In the genomic region with DNA sequence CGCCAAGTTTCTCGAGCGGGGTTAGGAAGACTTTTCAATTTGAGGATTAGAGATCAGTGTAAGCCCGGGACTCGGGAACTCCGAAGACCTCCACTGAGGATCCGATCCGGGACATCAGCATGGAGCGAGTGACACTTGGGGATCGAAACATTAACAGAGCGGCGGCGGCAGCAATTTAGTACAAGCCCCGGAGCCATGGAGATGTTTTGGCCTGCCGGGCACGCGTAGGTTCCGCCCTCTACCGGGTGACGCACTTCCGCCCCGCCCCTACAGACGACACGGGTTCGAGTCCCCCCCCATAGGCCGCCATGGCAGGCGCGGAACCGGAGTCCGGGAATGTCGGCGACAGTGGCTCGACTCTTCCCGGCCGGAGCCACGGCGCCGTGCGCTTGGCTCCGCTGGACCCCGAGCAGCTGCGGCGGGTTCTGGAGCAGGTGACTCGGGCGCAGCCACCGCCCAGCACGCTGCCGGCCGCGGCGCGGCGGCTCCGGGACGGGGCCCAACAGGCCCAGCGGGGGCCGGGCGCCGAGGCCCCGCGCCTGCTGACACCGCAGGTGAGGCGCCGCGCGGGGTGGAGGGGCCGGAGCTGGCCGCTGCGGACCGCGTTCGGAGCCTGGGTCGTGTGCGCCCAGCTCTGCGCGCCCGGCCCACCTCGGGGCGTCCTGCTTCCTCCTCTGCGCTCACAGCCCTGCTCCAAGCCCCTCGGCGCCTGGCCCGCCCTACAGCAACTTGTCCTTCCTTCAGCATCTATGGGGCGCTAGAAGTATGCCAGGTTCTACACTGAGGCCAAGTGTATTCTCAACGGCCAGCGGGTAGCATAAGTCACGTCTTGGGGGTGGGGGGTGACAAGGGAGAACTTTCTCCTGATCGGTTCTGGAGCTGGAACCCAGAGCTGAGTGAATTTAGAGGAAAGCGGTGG, we compare ENCODE assay signal across 8 mouse cellular contexts. TPM values are rescaled to one million over a fixed set of nuclear protein-coding genes. Genes with fewer than 3 reads are reported as not detected.
DNase-seq lines count a peak whose midpoint lies in the region; ATAC-seq lines count a peak whose summit lies in the region.

A gene (plus strand): TSS at position 244 of the 919 bp plus-strand sequence.

- intact Hi-C loops in gastrocnemius, postnatal 14 days (cut with DNase I; ENCODE audit: low total_unique reads): no loop called here
- intact Hi-C loops in left cerebral cortex, postnatal 14 days (cut with DNase I): no loop called here

- H3K9me3 ChIP-seq in intestine, embryonic 14.5 days (ENCODE audit: control insufficient read depth, low read length): no peaks in the 10 kb centered on the region

- peak within 1 kb of the TSS; percentile 69 for H3K4me2 ChIP-seq in intestine, embryonic 14.5 days (ENCODE audit: low read length)

- peak within 1 kb of the TSS; percentile 86 for H3K9ac ChIP-seq in intestine, embryonic 14.5 days (ENCODE audit: low read length)

- H3K27ac ChIP-seq in intestine, embryonic 14.5 days (ENCODE audit: low read depth): peak within 1 kb of the TSS; percentile 82

- peak; percentile 85 for ATAC-seq in intestine, embryonic 14.5 days (replicated peaks; ENCODE audit: low FRiP score, low TSS enrichment, low read depth)
- ATAC-seq in megakaryocyte-erythroid progenitor cell, adult 5-6 weeks (replicated peaks; ENCODE audit: low FRiP score, low TSS enrichment, poor library complexity, severe bottlenecking): peak; percentile 46

- peaks cover 4% of the 10 kb centered on the region for H3K36me3 ChIP-seq in intestine, embryonic 14.5 days (ENCODE audit: control insufficient read depth, insufficient read depth, low read length)

- no peaks in the 10 kb centered on the region for H3K27me3 ChIP-seq in intestine, embryonic 14.5 days (replicated peaks; ENCODE audit: control insufficient read depth, insufficient read depth, low read length)

- DNase-seq in adipocyte (ENCODE audit: low spot score): peak; percentile 81
- DNase-seq in embryo, embryonic 10.5 days (ENCODE audit: low spot score): peak; percentile 89
- DNase-seq in gastrocnemius, postnatal 14 days: peak; percentile 86
- DNase-seq in intestine, embryonic 14.5 days (ENCODE audit: low spot score): peak; percentile 94
- DNase-seq in left cerebral cortex, postnatal 14 days (ENCODE audit: low spot score in 2 of 2): peak; percentile 85 to 87
- DNase-seq in right cerebral cortex, postnatal 25 days: peak; percentile 90
- peak; percentile 79 to 88 for DNase-seq in urinary bladder, postnatal 36 days (ENCODE audit: low spot score in 2 of 2)

- H3K4me1 ChIP-seq in intestine, embryonic 14.5 days (replicated peaks; ENCODE audit: control insufficient read depth, insufficient read depth, low read length): peaks cover 26% of the 10 kb centered on the region

- under 1% methylated on average over 74 of the region's 89 CpGs for WGBS in intestine, embryonic 14.5 days

- H3K4me3 ChIP-seq in intestine, embryonic 14.5 days (ENCODE audit: low read depth, low read length): peak within 1 kb of the TSS; percentile 66

RNA-seq across cellular contexts. Expression of the gene that starts here (rescaled TPM):
- total RNA-seq in gastrocnemius, postnatal 14 days (2021): 1 to 10 TPM; 3.9 to 5.4 TPM
- polyA plus RNA-seq in intestine, embryonic 14.5 days (2014; fragmentation: Nextera tagmentation; extraction: Ambion mirVana): 4.7 and 5.4 TPM in 2 replicates
- total RNA-seq in left cerebral cortex, postnatal 14 days (2021): 1 to 10 TPM; 9.1 to 9.6 TPM
- 5.9 and 6.6 TPM in 2 replicates for total RNA-seq in megakaryocyte-erythroid progenitor cell, adult 5-6 weeks (2014; fragmentation: Nextera tagmentation)
- 3.8 and 5.4 TPM in 2 replicates for total RNA-seq in megakaryocyte-erythroid progenitor cell, adult 5-6 weeks (2017)

Comparison
In these comparisons a context has a peak if more than half of its experiments do, and no peak if none do; other contexts are left out.
1. Peak in every context shown above with its lines: DNase-seq, ATAC-seq, H3K4me3 ChIP-seq and H3K27ac ChIP-seq.